Mouse (Mus musculus) G1E (cell line): ENCODE measurements around the gene Cstf3.

Experiments
- CTCF ChIP-seq: IDR thresholded peaks from 2 replicates; pipeline ENCODE4 v1.5.1; 2012; ENCODE audit warnings: low read depth, low read length, inconsistent platforms, mixed read lengths
- GATA1 ChIP-seq: IDR thresholded peaks from 2 replicates; pipeline ENCODE4 v1.6.1; 2012; ENCODE audit warnings: borderline replicate concordance, low read length, inconsistent platforms, mixed read lengths
- TAL1 ChIP-seq: conservative IDR thresholded peaks from 2 replicates; pipeline ENCODE4 v1.6.1; 2012; ENCODE audit warnings: low read depth, low read length, inconsistent platforms, mixed read lengths

- no peak for TF ChIP-seq CTCF
- TF ChIP-seq TAL1 = no peak
- TF ChIP-seq GATA1 = no peak
Measured at GRCm38 (mm10) chr2:104558938-104559337, 31.4 kb upstream of the Cstf3 start.
